16 mouse cellular contexts compared by ENCODE assay signal in the genomic region with DNA sequence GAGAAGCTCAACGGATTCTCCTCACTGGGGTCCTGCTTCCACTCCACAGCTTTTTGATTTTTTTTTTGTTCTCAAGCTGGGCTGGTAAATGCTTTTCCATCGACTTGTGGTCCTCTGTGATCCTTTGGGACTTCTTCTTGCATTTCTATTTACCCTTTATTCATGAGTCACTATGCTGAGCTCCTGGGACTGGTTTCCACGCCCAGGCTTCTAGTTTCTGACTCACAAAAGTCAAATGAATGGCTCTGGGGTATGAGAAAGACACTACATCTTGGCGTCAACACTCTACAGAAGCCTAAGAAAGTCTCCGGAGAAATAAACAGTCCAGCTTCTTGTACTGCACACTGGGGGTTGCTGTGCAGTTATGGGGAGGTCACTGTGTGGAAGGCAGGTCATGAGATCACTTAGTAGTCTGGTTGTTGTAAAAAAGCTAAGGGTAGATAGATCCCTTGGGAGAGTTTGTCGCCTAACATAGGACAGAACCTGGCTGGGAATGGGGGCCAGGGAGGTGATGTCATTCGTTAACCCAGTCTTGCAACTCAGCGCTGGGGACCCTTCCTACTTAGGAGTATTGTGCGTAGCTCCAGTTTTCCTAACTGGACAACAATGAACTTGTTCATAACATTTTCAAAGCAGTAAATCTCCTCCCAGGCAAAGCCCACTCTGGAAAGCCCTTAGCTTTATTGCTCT. TPM values are rescaled to one million over a fixed set of nuclear protein-coding genes. Genes with fewer than 3 reads are reported as not detected.
DNase-seq lines count a peak whose midpoint lies in the region; ATAC-seq and TF ChIP-seq lines count a peak whose summit lies in the region.
"Had no signal": no experiment of that assay in that cellular context is flagged by ENCODE, and none has a peak within 500 bp of the region (broad histone marks: within the 10 kb centered on the region; RNA-seq: fewer than 3 reads in every experiment).

No protein-coding gene starts in this region.

- no peak for DNase-seq in embryonic facial prominence, embryonic 11.5 days (ENCODE audit: low spot score)
- no peak for DNase-seq in embryonic facial prominence, embryonic 10.5 days (ENCODE audit: low spot score)
- peak; percentile 58 for DNase-seq in intestine, embryonic 14.5 days (ENCODE audit: low spot score)
- peak; percentile 16 for DNase-seq in brain, adult 2 months (ENCODE audit: low read depth, low spot score)
- no peak for DNase-seq in left cerebral cortex, adult 18-20 months (ENCODE audit: low spot score in 2 of 2)
- DNase-seq: cerebellum, postnatal 36 days; kidney, adult 18-20 months; thymus, postnatal 36 days had no signal

- no peaks in the 10 kb centered on the region for H3K9me3 ChIP-seq in embryonic facial prominence, embryonic 11.5 days (replicated peaks; ENCODE audit: control insufficient read depth, low read length)
- no peaks in the 10 kb centered on the region for H3K9me3 ChIP-seq in embryonic facial prominence, embryonic 10.5 days
- H3K9me3 ChIP-seq in intestine, embryonic 14.5 days (ENCODE audit: control insufficient read depth, low read length) = no peaks in the 10 kb centered on the region
- H3K9me3 ChIP-seq in intestine, postnatal 0 days (ENCODE audit: control insufficient read depth) = no peaks in the 10 kb centered on the region
- no peaks in the 10 kb centered on the region for H3K9me3 ChIP-seq in stomach, embryonic 14.5 days (ENCODE audit: control insufficient read depth, low read depth, low read length)
- no peaks in the 10 kb centered on the region for H3K9me3 ChIP-seq in midbrain, embryonic 13.5 days
- H3K9me3 ChIP-seq: midbrain, embryonic 10.5 days had no signal

- no peak for ATAC-seq in embryonic facial prominence, embryonic 11.5 days (replicated peaks; ENCODE audit: insufficient number of reproducible peaks, low FRiP score, low TSS enrichment, low read depth)
- ATAC-seq in intestine, embryonic 14.5 days (replicated peaks; ENCODE audit: low FRiP score, low TSS enrichment, low read depth) = no peak
- no peak for ATAC-seq in intestine, postnatal 0 days
- ATAC-seq in stomach, embryonic 14.5 days (ENCODE audit: insufficient number of reproducible peaks, insufficient read depth, low FRiP score, low read depth) = no peak
- no peak for ATAC-seq in midbrain, embryonic 13.5 days

- 0 out of 2 replicates have a peak overlapping the region, but pooled peaks have one; percentile 13 for H3K27ac ChIP-seq in embryonic facial prominence, embryonic 11.5 days (replicated peaks; ENCODE audit: low read depth, low read length)
- no peak overlapping the region for H3K27ac ChIP-seq in embryonic facial prominence, embryonic 10.5 days (replicated peaks)
- peak overlapping the region; percentile 22; the same call in 1 of the 2 replicates for H3K27ac ChIP-seq in intestine, embryonic 14.5 days (ENCODE audit: low read depth)
- no peak overlapping the region for H3K27ac ChIP-seq in intestine, postnatal 0 days (ENCODE audit: low read depth, low read length)
- H3K27ac ChIP-seq in stomach, embryonic 14.5 days (ENCODE audit: low read length) = peak overlapping the region; percentile 21; the same call in 1 of the 2 replicates
- H3K27ac ChIP-seq in midbrain, embryonic 13.5 days = no peak overlapping the region
- H3K27ac ChIP-seq: layer of hippocampus, adult 2 months had no signal

- H3K27me3 ChIP-seq in embryonic facial prominence, embryonic 11.5 days (ENCODE audit: control insufficient read depth, insufficient read depth, low read length) = peaks cover 4% of the 10 kb centered on the region
- H3K27me3 ChIP-seq in embryonic facial prominence, embryonic 10.5 days (replicated peaks; ENCODE audit: low read depth, poor library complexity, severe bottlenecking) = peaks cover 39% of the 10 kb centered on the region
- peaks cover 11% of the 10 kb centered on the region for H3K27me3 ChIP-seq in intestine, embryonic 14.5 days (replicated peaks; ENCODE audit: control insufficient read depth, insufficient read depth, low read length)
- no peaks in the 10 kb centered on the region for H3K27me3 ChIP-seq in intestine, postnatal 0 days (replicated peaks; ENCODE audit: control insufficient read depth, insufficient read depth, low read length)
- peaks cover under 1% of the 10 kb centered on the region; the same call in 1 of the 2 replicates for H3K27me3 ChIP-seq in stomach, embryonic 14.5 days (ENCODE audit: control insufficient read depth, insufficient read depth, low read length)
- H3K27me3 ChIP-seq in midbrain, embryonic 13.5 days = peaks cover 38% of the 10 kb centered on the region

- TF ChIP-seq CTCF in intestine, postnatal 0 days (IDR thresholded peaks at IDR 0.05; ENCODE audit: low read depth) = no peak

- no peaks in the 10 kb centered on the region for H3K36me3 ChIP-seq in embryonic facial prominence, embryonic 11.5 days (replicated peaks; ENCODE audit: control insufficient read depth, insufficient read depth, low read depth, low read length)
- no peaks in the 10 kb centered on the region for H3K36me3 ChIP-seq in embryonic facial prominence, embryonic 10.5 days (replicated peaks)
- no peaks in the 10 kb centered on the region for H3K36me3 ChIP-seq in intestine, embryonic 14.5 days (ENCODE audit: control insufficient read depth, insufficient read depth, low read length)
- no peaks in the 10 kb centered on the region for H3K36me3 ChIP-seq in intestine, postnatal 0 days (ENCODE audit: control insufficient read depth, insufficient read depth)
- no peaks in the 10 kb centered on the region for H3K36me3 ChIP-seq in stomach, embryonic 14.5 days (ENCODE audit: control insufficient read depth, insufficient read depth, low read length)
- H3K36me3 ChIP-seq in midbrain, embryonic 13.5 days = no peaks in the 10 kb centered on the region
- H3K36me3 ChIP-seq: midbrain, embryonic 10.5 days had no signal

- 60% methylated on average over 9 of the region's 9 CpGs for WGBS in embryonic facial prominence, embryonic 11.5 days
- 66% methylated on average over 9 of the region's 9 CpGs for WGBS in embryonic facial prominence, embryonic 10.5 days
- WGBS in intestine, embryonic 14.5 days = 37% methylated on average over 9 of the region's 9 CpGs
- 38% methylated on average over 9 of the region's 9 CpGs for WGBS in intestine, postnatal 0 days
- 55% methylated on average over 9 of the region's 9 CpGs for WGBS in stomach, embryonic 14.5 days
- 43% methylated on average over 9 of the region's 9 CpGs for WGBS in midbrain, embryonic 13.5 days

- no peak overlapping the region for H3K9ac ChIP-seq in embryonic facial prominence, embryonic 11.5 days (replicated peaks; ENCODE audit: low read length)
- H3K9ac ChIP-seq in intestine, embryonic 14.5 days (ENCODE audit: low read length) = no peak overlapping the region
- no peak overlapping the region for H3K9ac ChIP-seq in intestine, postnatal 0 days (ENCODE audit: low read depth, low read length)
- no peak overlapping the region for H3K9ac ChIP-seq in stomach, embryonic 14.5 days (replicated peaks; ENCODE audit: low read depth, low read length)
- no peak overlapping the region for H3K9ac ChIP-seq in midbrain, embryonic 13.5 days (replicated peaks)

- no peak overlapping the region for H3K4me2 ChIP-seq in embryonic facial prominence, embryonic 11.5 days (ENCODE audit: low read depth, low read length)
- H3K4me2 ChIP-seq in intestine, embryonic 14.5 days (ENCODE audit: low read length) = no peak overlapping the region
- no peak overlapping the region for H3K4me2 ChIP-seq in intestine, postnatal 0 days (replicated peaks; ENCODE audit: low read depth)
- H3K4me2 ChIP-seq in stomach, embryonic 14.5 days (replicated peaks; ENCODE audit: low read depth, low read length) = no peak overlapping the region
- no peak overlapping the region for H3K4me2 ChIP-seq in midbrain, embryonic 13.5 days (replicated peaks)

- no peak overlapping the region for H3K4me3 ChIP-seq in embryonic facial prominence, embryonic 11.5 days (ENCODE audit: low read depth, low read length)
- H3K4me3 ChIP-seq in embryonic facial prominence, embryonic 10.5 days = no peak overlapping the region
- no peak overlapping the region for H3K4me3 ChIP-seq in intestine, embryonic 14.5 days (ENCODE audit: low read depth, low read length)
- no peak overlapping the region for H3K4me3 ChIP-seq in intestine, postnatal 0 days (ENCODE audit: low read depth, low read length)
- no peak overlapping the region for H3K4me3 ChIP-seq in stomach, embryonic 14.5 days (ENCODE audit: low read depth, low read length)
- no peak overlapping the region for H3K4me3 ChIP-seq in midbrain, embryonic 13.5 days (replicated peaks)
- H3K4me3 ChIP-seq: layer of hippocampus, adult 2 months had no signal

- no peaks in the 10 kb centered on the region for H3K4me1 ChIP-seq in embryonic facial prominence, embryonic 11.5 days (ENCODE audit: control insufficient read depth, insufficient read depth, low read length)
- peaks cover 56% of the 10 kb centered on the region for H3K4me1 ChIP-seq in embryonic facial prominence, embryonic 10.5 days
- H3K4me1 ChIP-seq in intestine, embryonic 14.5 days (replicated peaks; ENCODE audit: control insufficient read depth, insufficient read depth, low read length) = peaks cover 16% of the 10 kb centered on the region; the same call in 1 of the 2 replicates
- H3K4me1 ChIP-seq in intestine, postnatal 0 days (replicated peaks; ENCODE audit: control insufficient read depth, insufficient read depth, low read length) = peaks cover 15% of the 10 kb centered on the region; the same call in 1 of the 2 replicates
- H3K4me1 ChIP-seq in stomach, embryonic 14.5 days (ENCODE audit: control insufficient read depth, insufficient read depth, low read length) = peaks cover 24% of the 10 kb centered on the region
- peaks cover 28% of the 10 kb centered on the region for H3K4me1 ChIP-seq in midbrain, embryonic 13.5 days (replicated peaks)

RNA-seq across cellular contexts. Expression of a gene that starts 4.8 kb away (rescaled TPM):
- polyA plus RNA-seq in embryonic facial prominence, embryonic 11.5 days (2014; fragmentation: Nextera tagmentation; extraction: Ambion mirVana) = 3.2 and 3.8 TPM in 2 replicates
- 1.3 and 1.5 TPM in 2 replicates for polyA plus RNA-seq in embryonic facial prominence, embryonic 10.5 days (2016; fragmentation: Nextera tagmentation; extraction: Ambion mirVana)
- 1.2 and 1.5 TPM in 2 replicates for polyA plus RNA-seq in intestine, embryonic 14.5 days (2014; fragmentation: Nextera tagmentation; extraction: Ambion mirVana)
- 1.6 and 2.1 TPM in 2 replicates for polyA plus RNA-seq in intestine, postnatal 0 days (2015; fragmentation: Nextera tagmentation; extraction: Ambion mirVana)
- 1.4 and 1.9 TPM in 2 replicates for polyA plus RNA-seq in stomach, embryonic 14.5 days (2014; fragmentation: Nextera tagmentation; extraction: Ambion mirVana)
- polyA plus RNA-seq in midbrain, embryonic 13.5 days (2015; fragmentation: Nextera tagmentation; extraction: Ambion mirVana) = 2.5 and 3.6 TPM in 2 replicates
- total RNA-seq in left cerebral cortex, adult 18-20 months (2021) = 1 to 10 TPM; 2.5 to 3.9 TPM

RNA-seq across cellular contexts. Expression of a gene that starts 14.8 kb away (rescaled TPM):
- 7.5 and 8.9 TPM in 2 replicates for polyA plus RNA-seq in embryonic facial prominence, embryonic 11.5 days (2014; fragmentation: Nextera tagmentation; extraction: Ambion mirVana)
- polyA plus RNA-seq in embryonic facial prominence, embryonic 10.5 days (2016; fragmentation: Nextera tagmentation; extraction: Ambion mirVana) = 12.4 and 12.7 TPM in 2 replicates
- 13.5 and 14.1 TPM in 2 replicates for polyA plus RNA-seq in intestine, embryonic 14.5 days (2014; fragmentation: Nextera tagmentation; extraction: Ambion mirVana)
- 5.4 and 7.3 TPM in 2 replicates for polyA plus RNA-seq in intestine, postnatal 0 days (2015; fragmentation: Nextera tagmentation; extraction: Ambion mirVana)
- 26.8 and 27.0 TPM in 2 replicates for polyA plus RNA-seq in stomach, embryonic 14.5 days (2014; fragmentation: Nextera tagmentation; extraction: Ambion mirVana)
- 17.6 and 19.9 TPM in 2 replicates for polyA plus RNA-seq in midbrain, embryonic 13.5 days (2015; fragmentation: Nextera tagmentation; extraction: Ambion mirVana)
- total RNA-seq in left cerebral cortex, adult 18-20 months (2021) = 10 to 100 TPM; 56.2 to 60.3 TPM

RNA-seq across cellular contexts. Expression of a gene that starts 20.6 kb away (rescaled TPM):
- polyA plus RNA-seq in embryonic facial prominence, embryonic 11.5 days (2014; fragmentation: Nextera tagmentation; extraction: Ambion mirVana) = 0.38 and 0.54 TPM in 2 replicates
- 0.68 TPM in 1 of 2 replicates, not detected in the other for polyA plus RNA-seq in embryonic facial prominence, embryonic 10.5 days (2016; fragmentation: Nextera tagmentation; extraction: Ambion mirVana)
- 1.3 and 1.4 TPM in 2 replicates for polyA plus RNA-seq in intestine, embryonic 14.5 days (2014; fragmentation: Nextera tagmentation; extraction: Ambion mirVana)
- 0.76 and 1.5 TPM in 2 replicates for polyA plus RNA-seq in intestine, postnatal 0 days (2015; fragmentation: Nextera tagmentation; extraction: Ambion mirVana)
- polyA plus RNA-seq in stomach, embryonic 14.5 days (2014; fragmentation: Nextera tagmentation; extraction: Ambion mirVana) = 1.5 TPM in 1 of 2 replicates, not detected in the other
- polyA plus RNA-seq in midbrain, embryonic 13.5 days (2015; fragmentation: Nextera tagmentation; extraction: Ambion mirVana) = not detected in 2 replicates
- under 1 TPM; 0.47 to 0.53 TPM for total RNA-seq in left cerebral cortex, adult 18-20 months (2021)
- total RNA-seq: layer of hippocampus, adult 2 months; liver, adult 2 months had no signal
- polyA plus RNA-seq: liver, adult 2 months; lung, embryonic 16.5 days had no signal

RNA-seq across cellular contexts. Expression of a gene that starts 28.8 kb away (rescaled TPM):
- polyA plus RNA-seq in embryonic facial prominence, embryonic 11.5 days (2014; fragmentation: Nextera tagmentation; extraction: Ambion mirVana) = not detected in 2 replicates
- polyA plus RNA-seq in embryonic facial prominence, embryonic 10.5 days (2016; fragmentation: Nextera tagmentation; extraction: Ambion mirVana) = not detected in 2 replicates
- polyA plus RNA-seq in intestine, embryonic 14.5 days (2014; fragmentation: Nextera tagmentation; extraction: Ambion mirVana) = 0.09 TPM in 1 of 2 replicates, not detected in the other
- 0.51 and 0.65 TPM in 2 replicates for polyA plus RNA-seq in intestine, postnatal 0 days (2015; fragmentation: Nextera tagmentation; extraction: Ambion mirVana)
- polyA plus RNA-seq in stomach, embryonic 14.5 days (2014; fragmentation: Nextera tagmentation; extraction: Ambion mirVana) = 0.10 TPM in 1 of 2 replicates, not detected in the other
- 0.17 and 0.23 TPM in 2 replicates for polyA plus RNA-seq in midbrain, embryonic 13.5 days (2015; fragmentation: Nextera tagmentation; extraction: Ambion mirVana)
- not detected for total RNA-seq in left cerebral cortex, adult 18-20 months (2021)
- total RNA-seq: hematopoietic stem cell, adult 5-6 weeks; liver, adult 2 months had no signal
- polyA plus RNA-seq: liver, adult 2 months; midbrain, embryonic 10.5 days had no signal

RNA-seq across cellular contexts. Expression of a gene that starts 49.1 kb away (rescaled TPM):
- 2.1 and 2.4 TPM in 2 replicates for polyA plus RNA-seq in embryonic facial prominence, embryonic 11.5 days (2014; fragmentation: Nextera tagmentation; extraction: Ambion mirVana)
- 2.6 and 3.1 TPM in 2 replicates for polyA plus RNA-seq in embryonic facial prominence, embryonic 10.5 days (2016; fragmentation: Nextera tagmentation; extraction: Ambion mirVana)
- polyA plus RNA-seq in intestine, embryonic 14.5 days (2014; fragmentation: Nextera tagmentation; extraction: Ambion mirVana) = 1.7 and 2.3 TPM in 2 replicates
- 0.82 and 0.94 TPM in 2 replicates for polyA plus RNA-seq in intestine, postnatal 0 days (2015; fragmentation: Nextera tagmentation; extraction: Ambion mirVana)
- 0.62 and 1.1 TPM in 2 replicates for polyA plus RNA-seq in stomach, embryonic 14.5 days (2014; fragmentation: Nextera tagmentation; extraction: Ambion mirVana)
- 12.0 and 21.1 TPM in 2 replicates for polyA plus RNA-seq in midbrain, embryonic 13.5 days (2015; fragmentation: Nextera tagmentation; extraction: Ambion mirVana)
- 100 to 1,000 TPM; 268 to 269 TPM for total RNA-seq in left cerebral cortex, adult 18-20 months (2021)
- total RNA-seq: hematopoietic stem cell, adult 5-6 weeks had no signal

Comparison
In these comparisons a context has a peak if more than half of its experiments do, and no peak if none do; other contexts are left out.
1. H3K27ac ChIP-seq: peak in embryonic facial prominence, embryonic 11.5 days (single experiment), intestine, embryonic 14.5 days (single experiment) and stomach, embryonic 14.5 days (single experiment); none in embryonic facial prominence, embryonic 10.5 days (single experiment), intestine, postnatal 0 days (single experiment) and midbrain, embryonic 13.5 days (single experiment).
2. DNase-seq: peak in intestine, embryonic 14.5 days (single experiment) and brain, adult 2 months (single experiment); none in embryonic facial prominence, embryonic 11.5 days (single experiment), embryonic facial prominence, embryonic 10.5 days (single experiment) and left cerebral cortex, adult 18-20 months (0 of 2).